Mouse (Mus musculus) G1E-ER4 (cell line): Measurements from ENCODE around the gene Slc31a2. TPM values are rescaled to one million over a fixed set of nuclear protein-coding genes. Genes with fewer than 3 reads are reported as not detected.

Source experiments
- GATA1 ChIP-seq: IDR thresholded peaks from one replicate; pipeline ENCODE4 v1.8.0; 2012; ENCODE audit warnings: low read length, inconsistent platforms
- polyA plus RNA-seq: library from polyadenylated mRNA; stranded (reverse); fragments of >175 nt; gene quantifications from 2 replicates; pipeline ENCODE4 v1.2.3, GENCODE M21; 2012

Gene Slc31a2
- polyA plus RNA-seq, 1 experiment: 0.18 TPM

GRCm38 (mm10) chr4:62297280-62298130 is 35.1 kb downstream of the Slc31a2 start:
- no peak for TF ChIP-seq GATA1

- TF ChIP-seq GATA1: no peak
These were observed 37.6 kb downstream of the Slc31a2 start for GRCm38 (mm10) chr4:62300001-62300400.

- TF ChIP-seq GATA1: no peak
These were observed 40.4 kb downstream of the Slc31a2 start for GRCm38 (mm10) chr4:62302795-62303194.

- no peak for TF ChIP-seq GATA1
These were observed 40.9 kb downstream of the Slc31a2 start for GRCm38 (mm10) chr4:62303288-62303687.

GRCm38 (mm10) chr4:62306301-62306700 is 43.9 kb downstream of the Slc31a2 start:
- no peak for TF ChIP-seq GATA1

GRCm38 (mm10) chr4:62306840-62307239 is 44.5 kb downstream of the Slc31a2 start:
- no peak for TF ChIP-seq GATA1

GRCm38 (mm10) chr4:62308406-62308805 is 46.0 kb downstream of the Slc31a2 start:
- no peak for TF ChIP-seq GATA1

- no peak for TF ChIP-seq GATA1
These were observed 50.5 kb downstream of the Slc31a2 start for GRCm38 (mm10) chr4:62312821-62313220.

GRCm38 (mm10) chr4:62313641-62314211 is 51.4 kb downstream of the Slc31a2 start:
- no peak for TF ChIP-seq GATA1

GRCm38 (mm10) chr4:62314516-62314915 is 52.2 kb downstream of the Slc31a2 start:
- no peak for TF ChIP-seq GATA1

- no peak for TF ChIP-seq GATA1
These were observed 54.1 kb downstream of the Slc31a2 start for GRCm38 (mm10) chr4:62316456-62316855.

GRCm38 (mm10) chr4:62318294-62318693 is 55.9 kb downstream of the Slc31a2 start:
- TF ChIP-seq GATA1: no peak

GRCm38 (mm10) chr4:62322684-62323083 is 60.3 kb downstream of the Slc31a2 start:
- TF ChIP-seq GATA1: no peak

GRCm38 (mm10) chr4:62326111-62326510 is 63.7 kb downstream of the Slc31a2 start:
- TF ChIP-seq GATA1: no peak

GRCm38 (mm10) chr4:62328941-62329660 is 66.7 kb downstream of the Slc31a2 start:
- no peak for TF ChIP-seq GATA1

GRCm38 (mm10) chr4:62331977-62332376 is 69.6 kb downstream of the Slc31a2 start:
- TF ChIP-seq GATA1: no peak
